Mouse (Mus musculus) C2C12 (cell line): ENCODE measurements around the gene Ing1. TPM values are rescaled to one million over a fixed set of nuclear protein-coding genes. Genes with fewer than 3 reads are reported as not detected.
"Not testable (repeated sequence)": the region's sequence is repeated elsewhere in the genome, so short reads cannot be mapped to it uniquely, and the experiment has no call there.

Source experiments
- H3K27me3 ChIP-seq: one replicate; pipeline ENCODE4 v1.6.1; 2011; ENCODE audit not compliant: control insufficient read depth, insufficient read depth, insufficient read length
- H3K36me3 ChIP-seq: one replicate; pipeline ENCODE4 v1.6.1; 2011; ENCODE audit not compliant: control insufficient read depth, insufficient read depth
- H3K4me3 ChIP-seq: one replicate; pipeline ENCODE4 v1.5.1; 2011; ENCODE audit warnings: mild to moderate bottlenecking, control low read depth; ENCODE audit not compliant: poor library complexity, insufficient read depth, severe bottlenecking
- H3K79me2 ChIP-seq: one replicate; pipeline ENCODE4 v1.6.1; 2011; ENCODE audit not compliant: control insufficient read depth, insufficient read depth
- H3K79me3 ChIP-seq: one replicate; pipeline ENCODE4 v1.6.1; 2011; ENCODE audit warnings: low read depth, control low read depth
- H3ac ChIP-seq: one replicate; pipeline ENCODE3; 2011; ENCODE audit warnings: low read depth; ENCODE audit not compliant: control insufficient read depth, insufficient read length
- CEBPB ChIP-seq: IDR thresholded peaks from one replicate; pipeline ENCODE4 v1.6.1; 2011; ENCODE audit warnings: low read depth, mild to moderate bottlenecking, control low read depth, moderate library complexity
- CTCF ChIP-seq: IDR thresholded peaks from one replicate; pipeline ENCODE4 v1.5.1; 2011; ENCODE audit not compliant: control insufficient read depth, insufficient read depth, insufficient read length
- FOSL1 ChIP-seq: IDR thresholded peaks from one replicate; pipeline ENCODE4 v1.8.0; 2011; ENCODE audit warnings: mild to moderate bottlenecking, low read length; ENCODE audit not compliant: poor library complexity, insufficient read depth, severe bottlenecking
- MAX ChIP-seq: IDR thresholded peaks from one replicate; pipeline ENCODE4 v1.6.1; 2011; ENCODE audit warnings: mild to moderate bottlenecking, control low read depth
- MYOD1 ChIP-seq: IDR thresholded peaks from one replicate; pipeline ENCODE4 v1.6.1; 2011; ENCODE audit warnings: low read depth; ENCODE audit not compliant: control insufficient read depth, insufficient read length
- MYOG ChIP-seq: IDR thresholded peaks from one replicate; pipeline ENCODE4 v1.6.1; 2011; ENCODE audit not compliant: control insufficient read depth, insufficient read length; ENCODE audit errors: extremely low read depth
- USF1 ChIP-seq: IDR thresholded peaks from one replicate; pipeline ENCODE4 v1.6.1; 2011; ENCODE audit warnings: low read depth, mild to moderate bottlenecking, control low read depth, moderate library complexity
- polyA plus RNA-seq: library from polyadenylated mRNA; unstranded; fragments of >200 nt; fragmentation: generic; extraction: Trizol; gene quantifications from one replicate; pipeline ENCODE4 v1.2.1, GENCODE M21; 2012; ENCODE audit warnings: missing spikeins

Gene Ing1
- polyA plus RNA-seq, 1 experiment = 22.3 TPM

GRCm38 (mm10) chr8:11542031-11542430, 13.3 kb upstream of the Ing1 start:
- H3K36me3 ChIP-seq = peaks cover 11% of the 10 kb centered on the region
- no peaks in the 10 kb centered on the region for H3K79me3 ChIP-seq
- no peak for TF ChIP-seq MYOG
- no peak for TF ChIP-seq CEBPB
- TF ChIP-seq CTCF = no peak
- no peak for TF ChIP-seq USF1
- TF ChIP-seq FOSL1 = no peak
- TF ChIP-seq MYOD1 = no peak
- TF ChIP-seq MAX = no peak

DNA sequence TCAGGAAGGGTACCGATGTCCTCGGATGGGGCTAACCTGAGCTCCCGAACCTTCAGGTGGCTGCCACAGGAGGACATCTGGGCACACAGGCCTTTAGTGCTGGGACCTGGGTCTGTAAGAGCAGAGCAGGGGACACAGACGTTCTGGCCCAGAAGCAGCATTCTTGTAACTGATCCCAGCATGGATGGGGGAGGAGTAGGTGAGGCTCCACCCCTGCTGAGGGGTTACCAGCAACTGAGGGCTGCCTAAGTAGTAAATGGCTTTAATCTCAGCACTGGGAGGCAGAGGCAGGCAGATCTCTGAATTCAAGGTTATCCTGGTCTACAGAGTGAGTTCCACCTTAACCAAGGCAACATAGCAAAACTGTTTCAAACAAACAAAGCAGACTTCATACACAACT, 12.5 kb upstream of the Ing1 start:
- Histone ChIP-seq H3K4me3 (no peak overlapping the region), H3K79me2 (no peaks in the 10 kb centered on the region), H3K36me3 (peaks cover 13% of the 10 kb centered on the region), H3K27me3 (no peaks in the 10 kb centered on the region), H3K79me3 (no peaks in the 10 kb centered on the region), H3ac (no peak overlapping the region)
- TF ChIP-seq CEBPB = no peak
- TF ChIP-seq FOSL1 = no peak
- TF ChIP-seq MAX = no peak
- TF ChIP-seq USF1 = no peak
- TF ChIP-seq MYOD1 = no peak
- TF ChIP-seq CTCF = no peak
- no peak for TF ChIP-seq MYOG

More at GRCm38 (mm10) chr8:11542031-11542430, 13.3 kb upstream of the Ing1 start:
- no peak overlapping the region for H3K4me3 ChIP-seq
- H3K79me2 ChIP-seq = no peaks in the 10 kb centered on the region
- H3K27me3 ChIP-seq = no peaks in the 10 kb centered on the region
- no peak overlapping the region for H3ac ChIP-seq

- Histone ChIP-seq H3K27me3 (no peaks in the 10 kb centered on the region), H3K36me3 (peaks cover 13% of the 10 kb centered on the region), H3K79me3 (no peaks in the 10 kb centered on the region), H3ac (no peak overlapping the region), H3K79me2 (peaks cover 9% of the 10 kb centered on the region), H3K4me3 (no peak overlapping the region)
- TF ChIP-seq FOSL1 = no peak
- TF ChIP-seq CEBPB = no peak
- TF ChIP-seq CTCF = peak; percentile 29
Measured at GRCm38 (mm10) chr8:11544386-11544785, 11.0 kb upstream of the Ing1 start.

- H3K27me3 ChIP-seq = no peaks in the 10 kb centered on the region
- H3K79me3 ChIP-seq = peaks cover 1% of the 10 kb centered on the region
- TF ChIP-seq CEBPB (no peak), MYOG (no peak), FOSL1 (no peak), MAX (no peak), CTCF (no peak), USF1 (no peak), MYOD1 (no peak)
- H3K79me2 ChIP-seq = peaks cover 12% of the 10 kb centered on the region
- no peak overlapping the region for H3ac ChIP-seq
- no peak overlapping the region for H3K4me3 ChIP-seq
- peaks cover 13% of the 10 kb centered on the region for H3K36me3 ChIP-seq
Measured at GRCm38 (mm10) chr8:11547063-11547462, 8.3 kb upstream of the Ing1 start.

GRCm38 (mm10) chr8:11549706-11550105, 5.7 kb upstream of the Ing1 start:
- TF ChIP-seq MAX = no peak
- TF ChIP-seq CTCF = peak; percentile 67
- TF ChIP-seq CEBPB = no peak
- no peak for TF ChIP-seq FOSL1
- no peak for TF ChIP-seq USF1
- no peak for TF ChIP-seq MYOG
- no peak for TF ChIP-seq MYOD1
- Histone ChIP-seq H3K79me2 (peaks cover 12% of the 10 kb centered on the region), H3ac (no peak overlapping the region), H3K36me3 (peaks cover 9% of the 10 kb centered on the region), H3K27me3 (no peaks in the 10 kb centered on the region), H3K79me3 (peaks cover 1% of the 10 kb centered on the region), H3K4me3 (peak overlapping the region; percentile 25)

GRCm38 (mm10) chr8:11550281-11550948, 5.0 kb upstream of the Ing1 start, which contains the start of gene Cars2:
TSS of gene Cars2 (minus strand) at chr8:11550783.
- Histone ChIP-seq H3K79me2 (peaks cover 12% of the 10 kb centered on the region), H3K4me3 (peak within 1 kb of the TSS; percentile 25), H3K79me3 (peaks cover 1% of the 10 kb centered on the region), H3K36me3 (peaks cover 8% of the 10 kb centered on the region), H3K27me3 (no peaks in the 10 kb centered on the region), H3ac (peak within 1 kb of the TSS; percentile 83)
- no peak for TF ChIP-seq MYOG
- TF ChIP-seq MAX = peak; percentile 25

- not testable (repeated sequence) for H3K79me3 ChIP-seq, H3K27me3 ChIP-seq, H3K36me3 ChIP-seq, H3K4me3 ChIP-seq, H3ac ChIP-seq
- H3K79me2 ChIP-seq = peaks cover 13% of the 10 kb centered on the region
Measured at GRCm38 (mm10) chr8:11551497-11551896, 3.9 kb upstream of the Ing1 start.
